Mouse (Mus musculus) G1E (cell line): ENCODE data around the gene 2310009B15Rik. TPM values are rescaled to one million over a fixed set of nuclear protein-coding genes. Genes with fewer than 3 reads are reported as not detected.

Experiments used
- ATAC-seq: 2 replicates; pipeline ENCODE4 v1.8.0; 2016; ENCODE audit warnings: mild to moderate bottlenecking; ENCODE audit not compliant: insufficient number of reproducible peaks, poor library complexity, low FRiP score, severe bottlenecking; ENCODE audit errors: extremely low read depth
- DNase-seq: peaks from one replicate; pipeline ENCODE4 v3.0.0; 2012; ENCODE audit warnings: low spot score
- H3K27me3 ChIP-seq: 2 replicates; pipeline ENCODE4 v1.6.1; 2012; ENCODE audit warnings: mild to moderate bottlenecking, low read length, inconsistent platforms; ENCODE audit not compliant: insufficient read depth
- H3K36me3 ChIP-seq: replicated peaks from 2 replicates; pipeline ENCODE3; 2012; ENCODE audit warnings: mild to moderate bottlenecking, inconsistent platforms
- H3K4me1 ChIP-seq: 2 replicates; pipeline ENCODE4 v1.6.1; 2012; ENCODE audit warnings: low read depth, low read length, inconsistent platforms, mixed read lengths; ENCODE audit not compliant: insufficient read depth
- H3K4me3 ChIP-seq: 2 replicates; pipeline ENCODE4 v1.5.1; 2012; ENCODE audit warnings: low read depth, mild to moderate bottlenecking, inconsistent platforms, low read length, moderate library complexity, mixed read lengths
- H3K9me3 ChIP-seq: replicated peaks from 2 replicates; pipeline ENCODE4 v1.6.1; 2012; ENCODE audit warnings: inconsistent platforms
- CTCF ChIP-seq: IDR thresholded peaks from 2 replicates; pipeline ENCODE4 v1.5.1; 2012; ENCODE audit warnings: low read depth, low read length, inconsistent platforms, mixed read lengths
- GATA1 ChIP-seq: IDR thresholded peaks from 2 replicates; pipeline ENCODE4 v1.6.1; 2012; ENCODE audit warnings: borderline replicate concordance, low read length, inconsistent platforms, mixed read lengths
- GATA2 ChIP-seq: IDR thresholded peaks from 2 replicates; pipeline ENCODE4 v1.6.1; 2012; ENCODE audit warnings: low read depth, low read length, inconsistent platforms, borderline replicate concordance
- POLR2AphosphoS5 ChIP-seq: IDR thresholded peaks from 2 replicates; pipeline ENCODE4 v1.6.1; 2012; ENCODE audit warnings: low read depth, low read length, inconsistent platforms; ENCODE audit not compliant: insufficient replicate concordance
- TAL1 ChIP-seq: conservative IDR thresholded peaks from 2 replicates; pipeline ENCODE4 v1.6.1; 2012; ENCODE audit warnings: low read depth, low read length, inconsistent platforms, mixed read lengths
- polyA plus RNA-seq: library from polyadenylated mRNA; stranded (reverse); fragments of >175 nt; gene quantifications from 2 replicates; pipeline ENCODE4 v1.2.3, GENCODE M21; 2012
- total RNA-seq, 2 experiments: library from RNA; stranded (forward) in 1 of 2; stranded (reverse) in 1 of 2; fragments of 200-1000 nt in 1 of 2; fragments of >200 nt in 1 of 2; fragmentation: Nextera tagmentation in 1 of 2; gene quantifications; 2 replicates each; pipeline ENCODE4 v1.2.3; 2014 to 2017

2310009B15Rik gene
- total and polyA plus RNA-seq, 3 experiments = 41.8 to 58.5 (median 41.8) TPM

GRCm38 (mm10) chr1:138822985-138823322 lies 33.7 kb downstream of the 2310009B15Rik start:
- H3K4me3 ChIP-seq = peak overlapping the region; percentile 58; the same call in 1 of the 2 replicates
- H3K9me3 ChIP-seq = no peaks in the 10 kb centered on the region
- ATAC-seq = peak; percentile 30; the same call in 1 of the 2 replicates

DNA sequence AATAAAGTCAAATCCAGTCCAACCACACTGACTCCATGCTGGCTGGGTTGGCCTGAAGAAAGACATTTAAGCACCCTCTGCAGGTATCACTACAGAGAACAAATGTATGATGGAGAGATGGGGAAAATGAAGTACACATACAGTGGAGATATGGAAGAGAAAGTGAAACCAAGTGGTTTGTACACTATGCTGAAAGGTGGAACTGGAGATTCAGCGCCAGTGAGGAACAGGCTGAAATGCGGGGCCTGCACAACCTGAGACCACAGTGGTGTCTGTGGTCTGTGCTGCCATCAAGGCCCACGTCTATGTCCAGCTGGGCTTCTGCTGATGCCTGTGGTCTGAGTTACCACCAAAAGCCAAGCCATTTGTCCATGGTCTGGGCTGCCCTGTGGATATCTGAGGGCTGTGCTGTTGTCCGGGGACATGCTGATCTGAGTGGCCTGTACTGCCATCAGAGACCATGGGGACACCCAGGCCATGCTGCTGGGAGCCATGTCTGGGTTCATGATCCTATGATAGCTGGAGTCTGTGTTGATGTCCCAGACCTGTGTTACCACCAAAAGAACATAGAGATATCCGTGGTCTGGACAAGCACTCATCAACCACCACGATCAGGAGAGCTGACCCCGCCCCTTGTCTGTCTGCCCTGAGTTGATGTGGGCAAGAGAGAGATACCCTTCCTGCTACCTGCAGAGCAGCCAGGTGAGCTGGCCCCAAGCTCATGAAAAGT lies 34.2 kb downstream of the 2310009B15Rik start:
- Histone ChIP-seq H3K36me3 (no peaks in the 10 kb centered on the region), H3K4me3 (peak overlapping the region; percentile 58), H3K4me1 (peaks cover 13% of the 10 kb centered on the region), H3K27me3 (peaks cover 19% of the 10 kb centered on the region), H3K9me3 (no peaks in the 10 kb centered on the region)
- no peak for ATAC-seq
- TF ChIP-seq GATA1 = no peak
- no peak for TF ChIP-seq POLR2AphosphoS5
- no peak for TF ChIP-seq CTCF
- TF ChIP-seq GATA2 = no peak
- TF ChIP-seq TAL1 = no peak
- no peak for DNase-seq

More at GRCm38 (mm10) chr1:138822985-138823322, 33.7 kb downstream of the 2310009B15Rik start:
- DNase-seq = no peak
- Histone ChIP-seq H3K4me1 (peaks cover 13% of the 10 kb centered on the region), H3K27me3 (peaks cover 19% of the 10 kb centered on the region), H3K36me3 (no peaks in the 10 kb centered on the region)
- TF ChIP-seq TAL1 = no peak
- no peak for TF ChIP-seq POLR2AphosphoS5
- TF ChIP-seq GATA1 = no peak
- no peak for TF ChIP-seq GATA2
- no peak for TF ChIP-seq CTCF

Other genes with a start within 250 kb of the 2310009B15Rik start
- gene Nek7, start 236.7 kb downstream of the 2310009B15Rik start, total RNA-seq (2014; fragmentation: Nextera tagmentation) = 59.8 and 67.3 TPM in 2 replicates
- 39.9 and 49.9 TPM in 2 replicates for gene Nek7, start 236.7 kb downstream of the 2310009B15Rik start, total RNA-seq (2017)
- gene Nek7, start 236.7 kb downstream of the 2310009B15Rik start, polyA plus RNA-seq = 14.1 and 14.7 TPM in 2 replicates
- 0.44 and 4.7 TPM in 2 replicates for gene Lhx9, start 8.3 kb downstream of the 2310009B15Rik start, total RNA-seq (2014; fragmentation: Nextera tagmentation)
- gene Lhx9, start 8.3 kb downstream of the 2310009B15Rik start, total RNA-seq (2017) = 0.41 and 0.98 TPM in 2 replicates
- gene Lhx9, start 8.3 kb downstream of the 2310009B15Rik start, polyA plus RNA-seq = 0.10 TPM in 1 of 2 replicates, not detected in the other
- gene Dennd1b, start 106.6 kb upstream of the 2310009B15Rik start, total RNA-seq (2014; fragmentation: Nextera tagmentation) = 51.7 and 57.2 TPM in 2 replicates
- 36.3 and 39.2 TPM in 2 replicates for gene Dennd1b, start 106.6 kb upstream of the 2310009B15Rik start, total RNA-seq (2017)
- gene Dennd1b, start 106.6 kb upstream of the 2310009B15Rik start, polyA plus RNA-seq = 4.4 and 4.9 TPM in 2 replicates